Mouse (Mus musculus): ENCODE results near the gene Ptprg. TPM values are rescaled to one million over a fixed set of nuclear protein-coding genes. Genes with fewer than 3 reads are reported as not detected.
"Not testable (repeated sequence)": the region's sequence is repeated elsewhere in the genome, so short reads cannot be mapped to it uniquely, and the experiment has no call there.

Ptprg gene
- polyA plus RNA-seq, 1 experiment: 31.6 TPM

GRCm38 (mm10) chr14:12011766-12012165 lies 458.4 kb downstream of the Ptprg start:
- no peaks in the 10 kb centered on the region for H3K4me1 ChIP-seq (ENCODE audit: control insufficient read depth, insufficient read depth, insufficient read length, low read length)
- H3K4me3 ChIP-seq (ENCODE audit: insufficient read depth, low read depth, low read length): no peak overlapping the region
- H3K27ac ChIP-seq (replicated peaks; ENCODE audit: low read depth, low read length): no peak overlapping the region

- Histone ChIP-seq H3K27ac (replicated peaks; ENCODE audit: low read depth, low read length) (no peak overlapping the region), H3K4me3 (ENCODE audit: insufficient read depth, low read depth, low read length) (no peak overlapping the region), H3K4me1 (ENCODE audit: control insufficient read depth, insufficient read depth, insufficient read length, low read length) (no peaks in the 10 kb centered on the region; the same call in 1 of the 2 replicates)
These were observed 472.7 kb downstream of the Ptprg start for GRCm38 (mm10) chr14:12025812-12026728.

- Histone ChIP-seq H3K27ac (replicated peaks; ENCODE audit: low read depth, low read length) (no peak overlapping the region), H3K4me3 (ENCODE audit: insufficient read depth, low read depth, low read length) (no peak overlapping the region), H3K4me1 (ENCODE audit: control insufficient read depth, insufficient read depth, insufficient read length, low read length) (no peaks in the 10 kb centered on the region; the same call in 1 of the 2 replicates)
These were observed 473.9 kb downstream of the Ptprg start for GRCm38 (mm10) chr14:12027247-12027646.

GRCm38 (mm10) chr14:12029926-12030325 lies 476.6 kb downstream of the Ptprg start:
- Histone ChIP-seq H3K4me3 (ENCODE audit: insufficient read depth, low read depth, low read length) (no peak overlapping the region), H3K27ac (replicated peaks; ENCODE audit: low read depth, low read length) (no peak overlapping the region), H3K4me1 (ENCODE audit: control insufficient read depth, insufficient read depth, insufficient read length, low read length) (0 out of 2 replicates have a peak, but pooled peaks cover 2% of the 10 kb centered on the region)

GRCm38 (mm10) chr14:12036530-12037283 lies 483.4 kb downstream of the Ptprg start:
- Histone ChIP-seq H3K27ac (replicated peaks; ENCODE audit: low read depth, low read length) (no peak overlapping the region), H3K4me3 (ENCODE audit: insufficient read depth, low read depth, low read length) (no peak overlapping the region), H3K4me1 (ENCODE audit: control insufficient read depth, insufficient read depth, insufficient read length, low read length) (peaks cover 9% of the 10 kb centered on the region; the same call in 1 of the 2 replicates)

- no peak overlapping the region for H3K4me3 ChIP-seq (ENCODE audit: insufficient read depth, low read depth, low read length)
- H3K27ac ChIP-seq (replicated peaks; ENCODE audit: low read depth, low read length): no peak overlapping the region
- peaks cover 8% of the 10 kb centered on the region; the same call in 1 of the 2 replicates for H3K4me1 ChIP-seq (ENCODE audit: control insufficient read depth, insufficient read depth, insufficient read length, low read length)
These were observed 486.4 kb downstream of the Ptprg start for GRCm38 (mm10) chr14:12039743-12040142.

GRCm38 (mm10) chr14:12041566-12041965 lies 488.2 kb downstream of the Ptprg start:
- H3K27ac ChIP-seq (replicated peaks; ENCODE audit: low read depth, low read length): no peak overlapping the region
- no peak overlapping the region for H3K4me3 ChIP-seq (ENCODE audit: insufficient read depth, low read depth, low read length)

GRCm38 (mm10) chr14:12046226-12046882 lies 493.0 kb downstream of the Ptprg start:
- no peak overlapping the region for H3K27ac ChIP-seq (replicated peaks; ENCODE audit: low read depth, low read length)
- no peak overlapping the region for H3K4me3 ChIP-seq (ENCODE audit: insufficient read depth, low read depth, low read length)
- H3K4me1 ChIP-seq (ENCODE audit: control insufficient read depth, insufficient read depth, insufficient read length, low read length): no peaks in the 10 kb centered on the region

More at GRCm38 (mm10) chr14:12041566-12041965, 488.2 kb downstream of the Ptprg start:
- H3K4me1 ChIP-seq (ENCODE audit: control insufficient read depth, insufficient read depth, insufficient read length, low read length): peaks cover 2% of the 10 kb centered on the region; the same call in 1 of the 2 replicates

- Histone ChIP-seq H3K27ac (replicated peaks; ENCODE audit: low read depth, low read length) (no peak overlapping the region), H3K4me1 (ENCODE audit: control insufficient read depth, insufficient read depth, insufficient read length, low read length) (no peaks in the 10 kb centered on the region), H3K4me3 (ENCODE audit: insufficient read depth, low read depth, low read length) (no peak overlapping the region)
These were observed 494.3 kb downstream of the Ptprg start for GRCm38 (mm10) chr14:12047637-12048036.

GRCm38 (mm10) chr14:12056912-12057524 lies 503.7 kb downstream of the Ptprg start:
- Histone ChIP-seq H3K4me1 (ENCODE audit: control insufficient read depth, insufficient read depth, insufficient read length, low read length) (peaks cover 5% of the 10 kb centered on the region), H3K4me3 (ENCODE audit: insufficient read depth, low read depth, low read length) (no peak overlapping the region), H3K27ac (replicated peaks; ENCODE audit: low read depth, low read length) (no peak overlapping the region)

- Histone ChIP-seq H3K27ac (replicated peaks; ENCODE audit: low read depth, low read length) (no peak overlapping the region), H3K4me3 (ENCODE audit: insufficient read depth, low read depth, low read length) (no peak overlapping the region), H3K4me1 (ENCODE audit: control insufficient read depth, insufficient read depth, insufficient read length, low read length) (peaks cover 5% of the 10 kb centered on the region)
These were observed 504.5 kb downstream of the Ptprg start for GRCm38 (mm10) chr14:12057856-12058255.

GRCm38 (mm10) chr14:12059149-12059548 lies 505.8 kb downstream of the Ptprg start:
- no peak overlapping the region for H3K4me3 ChIP-seq (ENCODE audit: insufficient read depth, low read depth, low read length)
- no peak overlapping the region for H3K27ac ChIP-seq (replicated peaks; ENCODE audit: low read depth, low read length)
- H3K4me1 ChIP-seq (ENCODE audit: control insufficient read depth, insufficient read depth, insufficient read length, low read length): peaks cover 5% of the 10 kb centered on the region

GRCm38 (mm10) chr14:12061313-12061712 lies 508.0 kb downstream of the Ptprg start:
- not testable (repeated sequence) for H3K4me1 ChIP-seq (ENCODE audit: control insufficient read depth, insufficient read depth, insufficient read length, low read length); H3K4me3 ChIP-seq (ENCODE audit: insufficient read depth, low read depth, low read length); H3K27ac ChIP-seq (replicated peaks; ENCODE audit: low read depth, low read length)

GRCm38 (mm10) chr14:12062628-12063360 lies 509.5 kb downstream of the Ptprg start:
- Histone ChIP-seq H3K4me1 (ENCODE audit: control insufficient read depth, insufficient read depth, insufficient read length, low read length) (peaks cover 9% of the 10 kb centered on the region), H3K27ac (replicated peaks; ENCODE audit: low read depth, low read length) (no peak overlapping the region), H3K4me3 (ENCODE audit: insufficient read depth, low read depth, low read length) (no peak overlapping the region)

Data from brown adipose tissue, adult 24 weeks (tissue).